Mouse (Mus musculus) testis, postnatal 14 days (tissue): ENCODE measurements around the gene Rangrf.
"Not testable (repeated sequence)": the region's sequence is repeated elsewhere in the genome, so short reads cannot be mapped to it uniquely, and the experiment has no call there.

Source experiments
- DNase-seq: peaks from one replicate; pipeline ENCODE4 v3.0.0; 2021; ENCODE audit warnings: low spot score

Rangrf gene

GRCm38 (mm10) chr11:68975085-68975484 lies at the start of gene Rangrf:
TSS of gene Rangrf (minus strand) at chr11:68975185.
- no peak for DNase-seq

- no peak for DNase-seq
Observed at GRCm38 (mm10) chr11:69020691-69021090, 45.7 kb upstream of the Rangrf start.

- DNase-seq: no peak
Observed at GRCm38 (mm10) chr11:69016755-69017154, 41.8 kb upstream of the Rangrf start.

- peak; percentile 88 for DNase-seq
Observed at GRCm38 (mm10) chr11:69015644-69016441, 40.9 kb upstream of the Rangrf start, which contains the start of gene Ctc1. TSS of gene Ctc1 (plus strand) at chr11:69015911.

GRCm38 (mm10) chr11:69012071-69012601 lies 37.2 kb upstream of the Rangrf start:
- peak; percentile 91 for DNase-seq

- not testable (repeated sequence) for DNase-seq
Observed at GRCm38 (mm10) chr11:69011445-69011844, 36.5 kb upstream of the Rangrf start.

GRCm38 (mm10) chr11:69010400-69011323 lies 35.7 kb upstream of the Rangrf start:
- no peak for DNase-seq

GRCm38 (mm10) chr11:69009508-69009907 lies 34.5 kb upstream of the Rangrf start:
- no peak for DNase-seq

GRCm38 (mm10) chr11:69008182-69009121 lies 33.5 kb upstream of the Rangrf start, which contains the start of gene Pfas:
TSS of gene Pfas (minus strand) at chr11:69008460.
- peak; percentile 95 for DNase-seq

GRCm38 (mm10) chr11:69006575-69006974 lies 31.6 kb upstream of the Rangrf start:
- not testable (repeated sequence) for DNase-seq

GRCm38 (mm10) chr11:69005193-69005592 lies 30.2 kb upstream of the Rangrf start:
- no peak for DNase-seq

- DNase-seq: no peak
Observed at GRCm38 (mm10) chr11:69003592-69003991, 28.6 kb upstream of the Rangrf start.

- DNase-seq: not testable (repeated sequence)
Observed at GRCm38 (mm10) chr11:69002782-69003181, 27.8 kb upstream of the Rangrf start.

- DNase-seq: no peak
Observed at GRCm38 (mm10) chr11:68997080-68997479, 22.1 kb upstream of the Rangrf start.

- no peak for DNase-seq
Observed at GRCm38 (mm10) chr11:68994377-68994776, 19.4 kb upstream of the Rangrf start.

- no peak for DNase-seq
Observed at GRCm38 (mm10) chr11:68993122-68993521, 18.1 kb upstream of the Rangrf start.

- no peak for DNase-seq
Observed at GRCm38 (mm10) chr11:68988341-68988740, 13.4 kb upstream of the Rangrf start.

GRCm38 (mm10) chr11:68987365-68987882 lies 12.4 kb upstream of the Rangrf start:
- no peak for DNase-seq

- DNase-seq: no peak
Observed at GRCm38 (mm10) chr11:68982639-68983369, 7.8 kb upstream of the Rangrf start.

- DNase-seq: no peak
Observed at GRCm38 (mm10) chr11:68980919-68981318, 5.9 kb upstream of the Rangrf start.
